Mouse (Mus musculus) heart, postnatal 0 days (tissue): ENCODE data around the gene Cdyl2. TPM values are rescaled to one million over a fixed set of nuclear protein-coding genes. Genes with fewer than 3 reads are reported as not detected.

Source experiments
- ATAC-seq: fragments of 200-750 bp; cut with Nextera tagmentation; 2 replicates; pipeline ENCODE4 v1.8.0; 2017; ENCODE audit warnings: low read depth, moderate number of reproducible peaks, moderate library complexity; ENCODE audit not compliant: insufficient read depth
- DNase-seq: peaks from one replicate; pipeline ENCODE4 v3.0.0-alpha.2; 2016; ENCODE audit warnings: low spot score
- H3K27ac ChIP-seq: fragments of 300-500 bp; sonication (generic); 2 replicates; pipeline ENCODE4 v1.5.1; 2014; ENCODE audit warnings: low read depth, mild to moderate bottlenecking
- H3K27me3 ChIP-seq: fragments of 300-500 bp; sonication (generic); 2 replicates; pipeline ENCODE4 v1.6.1; 2014; ENCODE audit warnings: low read length, mixed read lengths; ENCODE audit not compliant: control insufficient read depth, insufficient read depth
- H3K36me3 ChIP-seq: fragments of 300-500 bp; sonication (generic); replicated peaks from 2 replicates; pipeline ENCODE4 v1.6.1; 2014; ENCODE audit warnings: low read length, mixed read lengths; ENCODE audit not compliant: control insufficient read depth, insufficient read depth
- H3K4me1 ChIP-seq: fragments of 300-500 bp; sonication (generic); 2 replicates; pipeline ENCODE4 v1.6.1; 2014; ENCODE audit warnings: antibody characterized with exemption; ENCODE audit not compliant: control insufficient read depth, insufficient read depth
- H3K4me2 ChIP-seq: fragments of 300-500 bp; sonication (generic); 2 replicates; pipeline ENCODE4 v1.6.1; 2014; ENCODE audit warnings: low read depth, mild to moderate bottlenecking, low read length, moderate library complexity
- H3K4me3 ChIP-seq: fragments of 300-500 bp; sonication (generic); 2 replicates; pipeline ENCODE4 v1.5.1; 2014; ENCODE audit warnings: low read depth, low read length
- H3K9ac ChIP-seq: fragments of 300-500 bp; sonication (generic); replicated peaks from 2 replicates; pipeline ENCODE4 v1.6.1; 2014; ENCODE audit warnings: low read depth, low read length, mixed read lengths
- H3K9me3 ChIP-seq: fragments of 300-500 bp; sonication (generic); replicated peaks from 2 replicates; pipeline ENCODE4 v1.6.1; 2016; ENCODE audit warnings: low read length; ENCODE audit not compliant: control insufficient read depth
- CTCF ChIP-seq: IDR thresholded peaks from 2 replicates; pipeline ENCODE4 v1.5.1; 2016; ENCODE audit warnings: antibody characterized with exemption, control low read depth, low read depth
- EP300 ChIP-seq: IDR thresholded peaks from 2 replicates; pipeline ENCODE4 v1.6.1; 2016; ENCODE audit warnings: antibody characterized with exemption, low read depth
- WGBS: fragments of 180-500 bp; shearing (Covaris S2); extraction: QIAGEN DNeasy Blood & Tissue Kit; methylation state at CpG from one replicate; pipeline ENCODE4 v1.1.7; 2014; 5-methylcytosine and 5-hydroxymethylcytosine counted together
- polyA plus RNA-seq: library from polyadenylated mRNA; unstranded; fragments of >200 nt; fragmentation: Nextera tagmentation; extraction: Ambion mirVana; gene quantifications from 2 replicates; pipeline ENCODE4 v1.2.1, GENCODE M21; 2015
- total RNA-seq: library from RNA; depleted of rRNA; stranded (reverse); fragments of >200 nt; gene quantifications from 2 replicates; pipeline ENCODE4 v1.2.3, GENCODE M21; 2014; ENCODE audit warnings: low replicate concordance

Cdyl2 gene
- total and polyA plus RNA-seq, 2 experiments from 2014 or later: 3.3 to 4.7 TPM

GRCm38 (mm10) chr8:116652949-116653348, 79.8 kb downstream of the Cdyl2 start:
- no peak for ATAC-seq
- no peaks in the 10 kb centered on the region for H3K4me1 ChIP-seq

GRCm38 (mm10) chr8:116649975-116650725, 82.6 kb downstream of the Cdyl2 start:
- TF ChIP-seq CTCF (no peak), EP300 (no peak)
- ATAC-seq (no peak), DNase-seq (no peak)
- Histone ChIP-seq H3K9ac (no peak overlapping the region), H3K4me2 (no peak overlapping the region), H3K27ac (no peak overlapping the region), H3K4me3 (no peak overlapping the region), H3K4me1 (no peaks in the 10 kb centered on the region), H3K36me3 (no peaks in the 10 kb centered on the region), H3K9me3 (no peaks in the 10 kb centered on the region), H3K27me3 (no peaks in the 10 kb centered on the region)
- WGBS: 52% methylated on average over 16 of the region's 16 CpGs

More at GRCm38 (mm10) chr8:116652949-116653348, 79.8 kb downstream of the Cdyl2 start:
- H3K9me3 ChIP-seq: no peaks in the 10 kb centered on the region
- WGBS: 71% methylated on average over 4 of the region's 4 CpGs
- no peak overlapping the region for H3K4me3 ChIP-seq
- H3K4me2 ChIP-seq: no peak overlapping the region
- TF ChIP-seq CTCF (no peak), EP300 (no peak)
- H3K9ac ChIP-seq: no peak overlapping the region
- no peak for DNase-seq
- H3K36me3 ChIP-seq: no peaks in the 10 kb centered on the region
- H3K27me3 ChIP-seq: no peaks in the 10 kb centered on the region
- no peak overlapping the region for H3K27ac ChIP-seq

GRCm38 (mm10) chr8:116645376-116645775, 87.4 kb downstream of the Cdyl2 start:
- Histone ChIP-seq H3K36me3 (no peaks in the 10 kb centered on the region), H3K9me3 (no peaks in the 10 kb centered on the region), H3K27ac (no peak overlapping the region), H3K27me3 (no peaks in the 10 kb centered on the region), H3K4me1 (no peaks in the 10 kb centered on the region), H3K4me3 (no peak overlapping the region), H3K4me2 (no peak overlapping the region), H3K9ac (no peak overlapping the region)
- TF ChIP-seq EP300 (no peak), CTCF (no peak)
- 70% methylated on average over 4 of the region's 4 CpGs for WGBS
- DNase-seq (no peak), ATAC-seq (no peak)

- Histone ChIP-seq H3K4me3 (no peak overlapping the region), H3K9ac (no peak overlapping the region), H3K36me3 (no peaks in the 10 kb centered on the region), H3K27ac (no peak overlapping the region), H3K27me3 (no peaks in the 10 kb centered on the region), H3K4me1 (no peaks in the 10 kb centered on the region), H3K4me2 (no peak overlapping the region), H3K9me3 (no peaks in the 10 kb centered on the region)
- ATAC-seq: no peak
- 79% methylated on average over 10 of the region's 10 CpGs for WGBS
- no peak for TF ChIP-seq CTCF
- no peak for TF ChIP-seq EP300
- no peak for DNase-seq
Observed at GRCm38 (mm10) chr8:116640925-116641324, 91.9 kb downstream of the Cdyl2 start.

GRCm38 (mm10) chr8:116637998-116638397, 94.8 kb downstream of the Cdyl2 start:
- WGBS: 76% methylated on average over 4 of the region's 4 CpGs
- no peak overlapping the region for H3K4me3 ChIP-seq
- no peaks in the 10 kb centered on the region for H3K9me3 ChIP-seq
- H3K36me3 ChIP-seq: no peaks in the 10 kb centered on the region
- no peak for TF ChIP-seq EP300
- TF ChIP-seq CTCF: no peak
- H3K27me3 ChIP-seq: no peaks in the 10 kb centered on the region
- no peak overlapping the region for H3K27ac ChIP-seq
- no peak overlapping the region for H3K9ac ChIP-seq
- no peaks in the 10 kb centered on the region for H3K4me1 ChIP-seq
- ATAC-seq (no peak), DNase-seq (no peak)
- H3K4me2 ChIP-seq: no peak overlapping the region

- no peak for TF ChIP-seq CTCF
- no peak for TF ChIP-seq EP300
- no peak for ATAC-seq
- WGBS: 86% methylated on average over 7 of the region's 7 CpGs
Observed at GRCm38 (mm10) chr8:116637193-116637592, 95.6 kb downstream of the Cdyl2 start.

More at GRCm38 (mm10) chr8:116637193-116637592, 95.6 kb downstream of the Cdyl2 start:
- Histone ChIP-seq H3K27ac (no peak overlapping the region), H3K4me1 (no peaks in the 10 kb centered on the region), H3K9ac (no peak overlapping the region), H3K9me3 (no peaks in the 10 kb centered on the region), H3K36me3 (no peaks in the 10 kb centered on the region), H3K27me3 (no peaks in the 10 kb centered on the region), H3K4me2 (no peak overlapping the region), H3K4me3 (no peak overlapping the region)
- DNase-seq: no peak
